Mouse (Mus musculus) MEL (cell line): Measurements from ENCODE around the gene Lrrc29.

ENCODE experiments used
- CTCF ChIP-seq, 3 experiments: IDR thresholded peaks in 2 of 3; conservative IDR thresholded peaks in 1 of 3; 2 replicates each; pipeline ENCODE4 v1.5.1; 2011 to 2012; ENCODE audit warnings: low read length in 3 of 3, low read depth in 2 of 3, mild to moderate bottlenecking in 2 of 3, improper control_type of control experiment in 1 of 3, inconsistent platforms in 1 of 3, mixed read lengths in 1 of 3, moderate library complexity in 1 of 3; ENCODE audit not compliant: control insufficient read depth in 1 of 3, insufficient read depth in 1 of 3, poor library complexity in 1 of 3, severe bottlenecking in 1 of 3
- ELF1 ChIP-seq: IDR thresholded peaks from 2 replicates; pipeline ENCODE4 v1.6.1; 2014; ENCODE audit warnings: low read depth, mild to moderate bottlenecking, inconsistent platforms, low read length, improper control_type of control experiment, moderate library complexity
- EP300 ChIP-seq, 2 experiments: IDR thresholded peaks; 2 replicates each; pipeline ENCODE4 v1.6.1; 2011; ENCODE audit warnings: improper control_type of control experiment in 2 of 2, low read length in 2 of 2, low read depth in 1 of 2, mild to moderate bottlenecking in 1 of 2
- GABPA ChIP-seq: IDR thresholded peaks from 2 replicates; pipeline ENCODE4 v1.6.1; 2012; ENCODE audit warnings: low read depth, mild to moderate bottlenecking, inconsistent platforms, low read length, improper control_type of control experiment, moderate library complexity
- MEF2A ChIP-seq: IDR thresholded peaks from 2 replicates; pipeline ENCODE4 v1.6.1; 2014; ENCODE audit warnings: low read depth, mild to moderate bottlenecking, inconsistent platforms, low read length, improper control_type of control experiment; ENCODE audit not compliant: poor library complexity, insufficient replicate concordance, severe bottlenecking; ENCODE audit errors: extremely low read depth
- POLR2A ChIP-seq, 2 experiments: IDR thresholded peaks; 2 replicates each; pipeline ENCODE4 v1.6.1; 2011 to 2012; ENCODE audit warnings: low read length in 2 of 2, mild to moderate bottlenecking in 2 of 2, control low read depth in 1 of 2, improper control_type of control experiment in 1 of 2, low read depth in 1 of 2, moderate library complexity in 1 of 2; ENCODE audit not compliant: control insufficient read depth in 1 of 2, insufficient read depth in 1 of 2, poor library complexity in 1 of 2

DNA sequence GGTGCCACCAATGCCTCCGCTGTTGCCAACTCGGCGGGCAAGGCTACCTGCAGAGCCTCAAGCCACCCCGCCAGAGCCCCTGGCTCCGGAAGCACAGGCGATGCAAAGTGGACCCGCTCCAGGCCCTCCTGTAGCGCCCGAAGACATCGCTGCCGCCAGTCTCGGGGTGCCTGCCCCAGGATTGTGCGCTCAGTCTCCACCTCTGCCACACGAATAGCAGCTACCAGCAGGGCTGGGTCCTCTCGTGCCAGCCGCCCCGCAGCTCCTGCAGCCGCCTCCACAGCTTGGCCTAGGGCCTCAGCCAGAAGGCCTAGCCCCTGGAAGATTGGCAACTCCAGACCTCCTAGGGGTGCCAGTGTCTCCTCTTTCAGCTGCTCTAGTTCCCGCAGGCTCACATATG is 32.7 kb downstream of the Lrrc29 start:
- TF ChIP-seq EP300 (IDR thresholded peaks at IDR 0.05; ENCODE audit: low read depth in 1 of 2, low read length in 2 of 2) (no peak), GABPA (no peak), POLR2A (IDR thresholded peaks at IDR 0.05; ENCODE audit: control insufficient read depth in 1 of 2, insufficient read depth in 1 of 2, low read depth in 1 of 2, low read length in 2 of 2, poor library complexity in 1 of 2) (no peak), MEF2A (no peak), CTCF (IDR thresholded peaks at IDR 0.05 in 2 of 3, conservative IDR thresholded peaks at IDR 0.05 in 1 of 3; ENCODE audit: control insufficient read depth in 1 of 3, insufficient read depth in 1 of 3, low read depth in 2 of 3, low read length in 3 of 3, poor library complexity in 1 of 3, severe bottlenecking in 1 of 3) (no peak), ELF1 (no peak)
